Mouse (Mus musculus): Measurements from ENCODE around the gene Tvp23a. TPM values are rescaled to one million over a fixed set of nuclear protein-coding genes. Genes with fewer than 3 reads are reported as not detected.

Tvp23a gene
- total RNA-seq, 4 experiments from 2014 or later, result 24.5 to 28.4 (median 25.9) TPM

DNA sequence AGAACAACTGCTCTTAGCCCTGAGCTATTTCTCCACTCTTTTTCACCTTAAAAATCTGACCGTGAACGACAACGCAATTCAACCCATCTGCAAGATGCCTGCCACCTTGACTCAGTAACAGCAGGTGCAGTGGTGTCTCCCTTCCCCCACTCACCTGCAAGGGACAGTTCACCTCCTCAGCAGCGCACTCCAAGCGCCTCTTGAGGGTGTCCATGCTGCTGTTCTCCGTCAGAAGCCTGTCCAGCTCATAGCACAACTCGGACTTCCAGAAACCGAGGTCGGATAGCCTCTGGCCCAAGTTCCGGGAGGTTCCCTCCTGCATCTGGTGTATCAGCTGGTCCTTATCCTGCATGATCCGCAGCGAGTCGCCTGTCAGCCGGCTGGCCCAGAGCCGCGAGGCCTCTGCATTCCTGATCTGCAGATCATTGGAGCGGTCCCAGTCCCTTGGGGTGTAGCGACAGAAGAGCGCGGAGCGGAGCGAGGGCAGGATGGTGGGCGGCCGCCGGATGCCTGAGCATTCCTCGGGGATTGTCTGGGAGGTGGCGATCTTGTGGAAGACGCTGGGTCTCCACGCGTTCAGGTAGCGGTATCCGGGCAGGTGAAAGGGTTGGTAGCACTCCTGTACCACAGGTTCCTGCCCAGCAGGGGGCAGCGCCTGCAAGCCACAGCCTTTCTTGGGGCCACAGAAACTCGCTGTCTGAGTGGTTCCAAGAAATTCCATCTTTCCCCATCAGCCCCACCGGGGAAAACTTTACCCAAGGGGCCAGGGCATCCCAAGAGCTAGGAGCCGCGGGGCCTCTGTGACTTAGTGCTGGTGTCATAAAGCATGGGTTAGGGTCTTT is 52.2 kb downstream of the Tvp23a start, which contains the start of gene Tekt5:
Gene Tekt5, minus strand, starts transcription at position 792 of the 842 bp plus-strand sequence.
- DNase-seq (ENCODE audit: low spot score in 2 of 2), result peak in 1 of 2 experiments; percentile 38

DNA sequence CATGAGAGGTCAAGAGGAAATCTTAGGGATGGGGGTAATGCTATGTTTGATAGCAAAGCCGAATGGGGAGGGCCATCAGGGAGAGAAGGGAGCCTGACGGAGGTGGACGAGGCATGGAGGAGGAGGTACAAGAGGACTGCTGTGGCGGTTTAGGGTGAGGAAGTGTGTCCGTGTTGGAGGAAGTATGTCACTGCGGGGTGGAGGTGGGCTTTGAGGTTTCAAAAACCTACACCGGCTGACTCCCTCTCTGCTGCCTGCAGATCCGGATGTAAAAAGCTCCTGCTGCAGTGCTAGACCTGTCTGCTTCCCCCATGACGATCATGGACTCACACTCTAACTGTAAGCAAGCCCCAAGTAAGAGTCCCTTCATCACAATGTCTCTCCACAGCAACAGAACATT is 54.6 kb downstream of the Tvp23a start:
- no peak for DNase-seq (ENCODE audit: low spot score in 2 of 2)

DNA sequence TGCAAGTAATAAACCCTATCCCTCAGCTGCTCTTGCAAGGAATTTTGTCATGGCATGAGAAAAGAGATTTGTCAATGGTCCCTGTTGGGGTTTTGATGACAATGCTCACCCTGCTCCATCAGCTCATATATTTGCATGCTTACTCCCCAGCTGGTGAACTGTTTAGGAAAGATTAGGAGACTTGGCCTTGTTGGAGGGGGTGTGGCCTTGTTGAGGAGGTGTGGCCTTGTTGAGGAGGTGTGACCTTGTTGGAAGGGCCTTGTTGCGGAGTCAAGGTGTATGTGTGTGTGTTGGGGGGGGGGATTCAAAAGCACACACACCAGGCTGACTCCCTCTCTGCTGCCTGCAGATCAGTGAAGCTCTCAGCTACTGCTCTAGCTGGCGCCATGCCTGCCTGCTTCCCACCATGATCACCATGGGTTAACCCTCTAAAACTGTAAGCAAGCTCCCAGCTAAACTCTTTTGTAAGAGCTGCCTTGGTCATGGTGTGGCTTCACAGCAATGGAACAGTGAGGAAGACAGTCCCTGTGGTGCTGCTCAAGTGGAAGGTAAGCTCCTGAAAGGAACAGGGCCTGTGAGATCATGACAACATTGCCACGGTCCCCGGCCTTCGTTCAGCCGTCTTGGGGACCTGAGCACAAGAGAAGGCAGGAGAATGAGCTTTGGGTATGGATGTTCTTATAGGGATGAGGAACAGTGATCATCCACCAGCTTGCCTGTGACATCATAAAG is 58.4 kb downstream of the Tvp23a start:
- no peak for DNase-seq (ENCODE audit: low spot score in 2 of 2)

DNA sequence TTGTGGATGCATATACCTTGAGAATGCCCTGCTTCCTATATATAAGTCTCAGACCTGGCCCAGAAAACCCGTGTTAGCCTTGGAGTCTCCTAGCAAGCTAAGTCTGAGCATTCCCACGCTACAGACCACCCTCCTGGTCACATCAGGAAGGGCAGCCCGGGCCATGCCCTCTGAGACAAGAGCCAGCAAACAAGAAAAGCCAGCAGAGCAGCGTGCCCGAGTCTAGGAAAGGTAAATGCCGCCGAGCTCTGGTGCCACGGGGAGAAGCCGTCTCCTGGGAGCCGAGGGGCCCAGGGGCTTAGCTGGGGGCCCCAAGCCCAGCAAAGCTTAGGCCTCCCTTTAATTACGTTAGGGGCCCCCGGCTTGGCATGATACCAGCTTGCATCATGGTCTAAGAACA is 61.9 kb downstream of the Tvp23a start:
- no peak for DNase-seq (ENCODE audit: low spot score in 2 of 2)

DNA sequence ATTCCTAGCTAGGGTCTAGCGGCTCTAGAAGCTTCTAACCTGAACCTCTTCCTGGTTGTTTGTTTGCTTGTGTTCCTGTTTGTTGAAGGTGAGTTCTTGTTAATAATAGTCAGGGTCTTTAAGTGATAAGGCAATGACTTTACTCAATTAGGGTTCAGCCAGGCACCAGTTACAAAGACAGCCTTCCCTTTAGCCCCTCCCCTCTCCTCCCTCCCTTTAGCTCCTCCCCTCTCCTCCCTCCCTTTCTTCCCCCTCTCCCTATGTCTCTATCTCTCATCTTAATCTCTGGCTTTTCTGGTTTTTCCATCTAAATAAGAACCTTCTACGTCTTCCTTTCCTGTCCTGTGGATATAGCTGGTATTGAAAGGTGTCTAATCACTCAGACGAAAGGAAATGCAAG is 62.6 kb downstream of the Tvp23a start:
- no peak for DNase-seq (ENCODE audit: low spot score in 2 of 2)

DNA sequence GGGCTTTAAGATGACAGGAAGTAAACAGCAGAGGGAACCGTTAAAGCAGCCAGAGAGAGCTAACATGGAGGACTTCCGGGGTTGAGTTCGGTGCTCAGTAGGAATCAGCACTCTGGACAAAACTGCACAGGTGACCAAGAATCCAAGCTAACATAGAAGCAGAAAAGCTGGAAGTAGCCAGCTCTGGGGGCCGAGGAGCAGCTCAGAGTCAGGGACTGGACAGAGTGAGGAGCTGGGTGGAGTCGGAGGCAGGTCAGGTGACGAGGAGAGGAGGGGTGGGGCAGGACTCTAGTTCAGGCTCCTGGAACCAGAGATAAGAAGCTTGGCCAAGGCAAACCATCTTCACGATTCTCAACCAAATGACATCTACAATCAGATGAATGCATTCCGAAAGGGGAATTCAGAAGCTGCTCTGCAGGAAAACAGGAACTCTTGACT is 63.1 kb downstream of the Tvp23a start:
- DNase-seq (ENCODE audit: low spot score in 2 of 2), result no peak

DNA sequence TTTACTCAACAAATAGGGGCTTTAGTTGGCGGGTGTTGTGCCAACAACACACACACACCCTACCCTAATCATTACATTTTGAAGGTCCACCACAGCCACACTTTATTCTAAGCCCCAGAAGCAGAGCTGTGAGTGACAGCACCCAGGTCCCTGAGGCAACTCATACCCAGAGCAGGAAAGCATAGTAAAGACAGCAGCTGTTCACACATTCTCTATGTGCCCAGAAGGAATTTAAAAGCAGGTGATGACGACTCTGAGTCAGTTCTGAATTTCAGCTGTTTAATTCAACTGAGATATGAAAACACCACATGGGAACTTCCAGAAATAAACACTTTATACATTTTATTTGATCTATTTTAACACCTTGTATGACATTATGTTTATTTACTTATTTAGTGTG is 67.6 kb downstream of the Tvp23a start:
- DNase-seq (ENCODE audit: low spot score in 2 of 2), result peak in 1 of 2 experiments; percentile 26

DNA sequence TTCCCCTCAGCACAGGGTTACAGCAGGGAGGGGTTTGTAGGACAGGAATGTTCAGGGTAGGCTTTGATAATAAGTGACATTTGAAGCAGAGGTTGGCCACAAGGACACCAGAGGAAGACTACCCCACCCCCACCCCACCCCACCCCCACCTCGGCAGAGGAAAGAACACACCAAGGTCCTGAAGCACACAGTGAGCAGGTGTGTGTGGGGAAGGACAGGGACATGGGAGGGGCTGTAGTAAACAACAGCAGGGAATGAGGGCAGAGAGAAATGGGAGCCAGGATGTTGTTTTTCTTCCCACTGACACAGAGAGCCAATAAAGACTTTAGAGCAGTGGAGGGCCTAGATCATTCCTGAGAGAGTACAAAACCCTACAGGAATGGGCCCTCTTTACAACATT is 69.9 kb downstream of the Tvp23a start:
- no peak for DNase-seq (ENCODE audit: low spot score in 2 of 2)

DNA sequence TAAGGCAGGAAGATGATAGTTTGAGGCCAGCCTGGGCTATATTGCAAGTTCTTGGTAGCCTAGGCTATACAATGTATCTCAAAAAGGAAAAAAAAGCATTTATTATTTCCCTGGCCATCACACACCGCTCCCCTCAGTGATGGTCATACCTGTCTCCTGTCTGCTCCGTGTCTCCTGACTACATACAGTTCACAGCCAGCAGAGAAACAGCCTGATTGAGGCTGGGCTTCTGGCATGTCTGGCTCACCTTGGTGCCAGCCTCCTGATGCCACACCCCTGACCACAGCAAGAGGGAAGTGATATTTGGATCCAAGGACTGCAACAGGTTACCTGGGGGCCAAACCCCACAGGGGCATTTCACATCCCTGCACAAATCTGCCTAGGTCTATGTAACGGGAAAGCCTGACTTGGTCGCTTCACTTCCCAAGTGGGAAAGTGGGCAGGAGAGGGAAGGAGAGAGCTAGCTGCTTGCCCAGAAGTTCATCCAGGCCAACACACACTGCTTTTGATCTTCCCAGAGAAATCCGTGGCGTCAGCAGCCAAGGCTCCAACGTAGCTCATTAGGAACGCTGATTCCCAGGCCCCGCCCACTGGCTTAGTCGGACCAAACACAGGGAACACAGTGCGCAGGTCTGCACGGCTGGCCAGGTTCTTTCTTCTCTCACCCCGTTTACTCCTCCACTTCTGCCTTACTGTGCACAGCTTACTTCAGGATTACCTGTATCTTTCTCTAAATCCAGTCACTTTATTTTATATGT is 72.7 kb downstream of the Tvp23a start:
- DNase-seq (ENCODE audit: low spot score in 2 of 2), result no peak

DNA sequence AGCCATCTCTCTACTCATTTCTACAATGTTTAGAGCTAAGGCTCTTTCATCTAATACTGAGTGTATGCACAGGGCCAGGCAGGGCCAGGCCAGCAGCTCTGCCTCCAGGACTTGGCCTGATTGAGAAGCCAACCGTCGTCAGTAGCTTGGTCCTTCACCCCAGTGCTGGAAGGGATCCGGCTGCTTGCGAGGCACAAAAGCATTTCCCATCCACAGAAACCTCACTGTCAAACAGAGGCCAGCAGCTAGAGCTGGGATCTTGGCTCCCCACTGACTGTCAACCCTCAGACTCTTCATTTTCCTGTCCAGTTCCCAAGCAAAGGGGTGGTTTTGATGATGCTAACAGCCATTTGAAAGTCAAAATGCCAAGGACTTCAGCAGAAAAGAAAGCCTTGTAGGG is 74.8 kb downstream of the Tvp23a start:
- no peak for DNase-seq (ENCODE audit: low spot score in 2 of 2)

Other genes starting within 250 kb of the Tvp23a start
- gene Emp2, start 133.4 kb downstream of the Tvp23a start, total RNA-seq (2022), result 10 to 100 TPM; 13.1 to 15.5 (median 14.5) TPM
- gene Tekt5, start 51.9 kb downstream of the Tvp23a start, total RNA-seq (2022), result 1 to 10 TPM; 8.2 to 9.5 (median 9.1) TPM
- 10 to 100 TPM; 16.8 to 20.7 (median 17.8) TPM for gene Nubp1, start 35.4 kb downstream of the Tvp23a start, total RNA-seq (2022)
- under 1 TPM; 0.18 to 0.67 (median 0.39) TPM for gene Ciita, start 32.7 kb upstream of the Tvp23a start, total RNA-seq (2022)
- gene Dexi, start 95.7 kb upstream of the Tvp23a start, total RNA-seq (2022), result 10 to 100 TPM; 55.5 to 66.1 (median 63.2) TPM
- gene Clec16a, start 98.0 kb upstream of the Tvp23a start, total RNA-seq (2022), result 10 to 100 TPM; 85.2 to 99.0 (median 92.5) TPM